Mouse (Mus musculus) heart, embryonic 14.5 days (tissue): Measurements from ENCODE around the gene Vmn1r17. TPM values are rescaled to one million over a fixed set of nuclear protein-coding genes. Genes with fewer than 3 reads are reported as not detected.
"Not testable (repeated sequence)": the region's sequence is repeated elsewhere in the genome, so short reads cannot be mapped to it uniquely, and the experiment has no call there.

ENCODE experiments used
- ATAC-seq: fragments of 200-750 bp; cut with Nextera tagmentation; 2 replicates; pipeline ENCODE4 v1.8.0; 2017; ENCODE audit warnings: low read depth, moderate TSS enrichment; ENCODE audit not compliant: insufficient number of reproducible peaks, insufficient read depth, low FRiP score
- H3K27ac ChIP-seq, 2 experiments: fragments of 200-500 bp in 1 of 2; fragments of 300-500 bp in 1 of 2; sonication (generic) in 1 of 2; replicated peaks in 1 of 2; 2 replicates each; pipeline ENCODE4 v1.5.1; 2012 to 2014; ENCODE audit warnings: low read depth in 2 of 2, low read length in 2 of 2, control low read depth in 1 of 2, mild to moderate bottlenecking in 1 of 2, mixed read lengths in 1 of 2; ENCODE audit not compliant: control insufficient read depth in 1 of 2, insufficient read depth in 1 of 2
- H3K27me3 ChIP-seq: fragments of 300-500 bp; sonication (generic); 2 replicates; pipeline ENCODE4 v1.6.1; 2014; ENCODE audit warnings: mild to moderate bottlenecking, low read length, control low read depth; ENCODE audit not compliant: control insufficient read depth, insufficient read depth
- H3K36me3 ChIP-seq: fragments of 300-500 bp; sonication (generic); 2 replicates; pipeline ENCODE4 v1.6.1; 2014; ENCODE audit warnings: mild to moderate bottlenecking, control low read depth, low read length, mixed read lengths; ENCODE audit not compliant: control insufficient read depth, insufficient read depth
- H3K4me1 ChIP-seq, 2 experiments: fragments of 200-500 bp in 1 of 2; fragments of 300-500 bp in 1 of 2; sonication (generic) in 1 of 2; 2 replicates each; pipeline ENCODE4 v1.6.1; 2012 to 2014; ENCODE audit warnings: low read length in 2 of 2, control low read depth in 1 of 2, mixed read lengths in 1 of 2; ENCODE audit not compliant: control insufficient read depth in 2 of 2, insufficient read depth in 2 of 2
- H3K4me2 ChIP-seq: fragments of 300-500 bp; sonication (generic); 2 replicates; pipeline ENCODE4 v1.6.1; 2014; ENCODE audit warnings: mild to moderate bottlenecking, low read length
- H3K4me3 ChIP-seq, 2 experiments: fragments of 200-500 bp in 1 of 2; fragments of 300-500 bp in 1 of 2; sonication (generic) in 1 of 2; 2 replicates each; pipeline ENCODE4 v1.5.1; 2012 to 2014; ENCODE audit warnings: low read length in 2 of 2, mild to moderate bottlenecking in 2 of 2, control low read depth in 1 of 2, low read depth in 1 of 2, moderate library complexity in 1 of 2; ENCODE audit not compliant: control insufficient read depth in 1 of 2, insufficient read depth in 1 of 2
- H3K9ac ChIP-seq: fragments of 300-500 bp; sonication (generic); 2 replicates; pipeline ENCODE4 v1.6.1; 2014; ENCODE audit warnings: mild to moderate bottlenecking, low read length
- H3K9me3 ChIP-seq: fragments of 300-500 bp; sonication (generic); 2 replicates; pipeline ENCODE4 v1.6.1; 2016; ENCODE audit warnings: low read length, control low read depth; ENCODE audit not compliant: control insufficient read depth
- WGBS: fragments of 180-500 bp; shearing (Covaris S2); extraction: QIAGEN DNeasy Blood & Tissue Kit; methylation state at CpG from one replicate; pipeline ENCODE4 v1.1.7; 2014; 5-methylcytosine and 5-hydroxymethylcytosine counted together
- polyA plus RNA-seq: library from polyadenylated mRNA; unstranded; fragments of >200 nt; fragmentation: Nextera tagmentation; extraction: Ambion mirVana; gene quantifications from 2 replicates; pipeline ENCODE4 v1.2.1, GENCODE M21; 2014

Gene Vmn1r17
- not detected in 2 replicates for polyA plus RNA-seq

DNA sequence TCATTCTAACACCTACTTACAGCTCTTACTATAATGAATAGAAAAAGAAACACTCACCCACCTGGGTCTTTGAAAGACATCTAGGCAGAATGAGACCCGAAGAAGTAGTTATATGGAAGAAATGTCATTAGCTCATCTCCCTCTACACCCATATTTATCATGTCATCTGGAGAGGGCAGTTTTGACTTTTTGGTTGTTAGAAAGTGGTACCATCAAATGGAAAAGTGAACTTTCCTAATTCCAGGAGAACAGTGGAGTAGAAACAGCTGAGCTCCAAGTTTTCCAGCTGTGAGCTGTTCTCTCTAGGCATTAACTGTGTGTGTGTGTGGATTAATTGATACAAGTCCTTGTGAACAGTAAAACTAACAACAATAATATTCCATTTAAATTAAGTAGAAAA is at the start of gene Vmn1r17:
TSS of gene Vmn1r17 (minus strand) at position 101 of the 400 bp plus-strand sequence.
- Histone ChIP-seq H3K27me3 (no peaks in the 10 kb centered on the region), H3K4me3 (no peak within 1 kb of the TSS), H3K36me3 (no peaks in the 10 kb centered on the region), H3K9me3 (no peaks in the 10 kb centered on the region), H3K4me1 (no peaks in the 10 kb centered on the region), H3K27ac (no peak within 1 kb of the TSS), H3K9ac (no peak within 1 kb of the TSS), H3K4me2 (no peak within 1 kb of the TSS)
- no peak for ATAC-seq
- 81% methylated on average over 1 of the region's 1 CpGs for WGBS

DNA sequence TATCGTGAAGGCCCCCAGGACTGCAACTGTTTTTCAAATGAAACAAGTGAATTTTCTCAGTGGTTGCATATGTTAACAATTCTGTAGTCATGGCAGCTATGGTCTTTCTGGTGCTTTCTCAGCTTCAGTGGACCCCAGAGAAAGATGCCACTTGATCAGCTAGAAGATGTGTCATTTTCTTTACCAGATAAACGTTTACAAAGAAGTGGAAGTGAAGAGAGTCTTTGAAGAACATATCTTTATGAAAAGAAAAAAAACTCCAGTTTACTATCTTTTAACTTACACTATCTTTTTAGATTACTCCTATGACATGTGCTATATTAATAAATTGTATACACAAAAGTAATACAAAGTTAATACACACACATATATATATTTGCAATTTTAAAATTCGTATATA is 40.0 kb upstream of the Vmn1r17 start, which contains the start of gene Vmn1r19:
TSS of gene Vmn1r19 (plus strand) at position 301 of the 400 bp plus-strand sequence.
- H3K4me3 ChIP-seq, H3K27ac ChIP-seq, H3K9ac ChIP-seq, H3K9me3 ChIP-seq, H3K4me2 ChIP-seq, H3K36me3 ChIP-seq, H3K27me3 ChIP-seq, H3K4me1 ChIP-seq, ATAC-seq: not testable (repeated sequence)
- WGBS, result 60% methylated on average over 3 of the region's 3 CpGs

DNA sequence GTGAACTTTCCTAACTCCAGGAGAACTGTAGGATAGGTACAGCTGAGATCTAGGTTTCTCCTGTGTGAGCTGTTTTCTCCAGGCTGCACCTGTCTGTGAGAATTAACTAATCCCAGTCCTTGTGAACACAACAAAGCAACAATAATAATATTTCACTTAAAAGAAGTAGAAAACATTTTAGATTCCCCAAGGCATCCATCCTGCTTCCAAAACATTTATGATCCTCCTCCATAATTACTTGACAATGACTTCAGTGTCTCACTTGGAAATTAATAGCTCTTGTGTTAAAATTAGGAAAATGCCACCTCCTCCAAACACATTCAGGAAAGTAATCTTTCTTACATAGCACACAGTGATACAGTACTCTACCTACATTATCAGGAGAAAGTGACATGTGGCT is 32.2 kb upstream of the Vmn1r17 start, which contains the start of gene Vmn1r18:
TSS of gene Vmn1r18 (minus strand) at position 101 of the 400 bp plus-strand sequence.
- H3K27ac ChIP-seq, result no peak within 1 kb of the TSS
- H3K9me3 ChIP-seq, result no peaks in the 10 kb centered on the region
- H3K4me1 ChIP-seq, result no peaks in the 10 kb centered on the region
- no peak for ATAC-seq
- no peak within 1 kb of the TSS for H3K4me3 ChIP-seq
- H3K9ac ChIP-seq, result no peak within 1 kb of the TSS
- no peaks in the 10 kb centered on the region for H3K36me3 ChIP-seq
- no peak within 1 kb of the TSS for H3K4me2 ChIP-seq
- H3K27me3 ChIP-seq, result no peaks in the 10 kb centered on the region

DNA sequence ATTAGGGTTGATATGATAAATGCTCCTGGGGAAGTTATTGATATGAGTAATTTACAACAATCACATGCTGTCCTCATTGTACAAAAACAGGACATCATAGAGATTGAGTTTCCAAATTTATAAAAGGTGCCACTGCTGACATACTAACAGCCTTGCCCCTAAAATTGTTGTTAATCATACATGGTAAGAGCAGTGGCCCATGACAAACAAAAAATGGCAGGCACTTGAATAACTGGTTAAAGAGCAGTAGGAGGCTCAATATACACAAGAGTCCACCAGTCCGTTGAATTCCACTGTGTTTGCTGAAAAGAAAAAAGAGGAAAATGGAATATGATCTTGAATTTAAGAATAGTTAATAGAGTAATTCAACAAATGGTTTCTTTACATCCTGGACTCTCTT is 4.0 kb upstream of the Vmn1r17 start:
- H3K4me2 ChIP-seq, result no peak overlapping the region
- no peaks in the 10 kb centered on the region for H3K4me1 ChIP-seq
- H3K9ac ChIP-seq, result no peak overlapping the region
- no peak for ATAC-seq
- no peaks in the 10 kb centered on the region for H3K9me3 ChIP-seq
- H3K4me3 ChIP-seq, result no peak overlapping the region
- no peak overlapping the region for H3K27ac ChIP-seq
- H3K36me3 ChIP-seq, result no peaks in the 10 kb centered on the region
- H3K27me3 ChIP-seq, result no peaks in the 10 kb centered on the region
- WGBS, result 87% methylated on average over 1 of the region's 1 CpGs

DNA sequence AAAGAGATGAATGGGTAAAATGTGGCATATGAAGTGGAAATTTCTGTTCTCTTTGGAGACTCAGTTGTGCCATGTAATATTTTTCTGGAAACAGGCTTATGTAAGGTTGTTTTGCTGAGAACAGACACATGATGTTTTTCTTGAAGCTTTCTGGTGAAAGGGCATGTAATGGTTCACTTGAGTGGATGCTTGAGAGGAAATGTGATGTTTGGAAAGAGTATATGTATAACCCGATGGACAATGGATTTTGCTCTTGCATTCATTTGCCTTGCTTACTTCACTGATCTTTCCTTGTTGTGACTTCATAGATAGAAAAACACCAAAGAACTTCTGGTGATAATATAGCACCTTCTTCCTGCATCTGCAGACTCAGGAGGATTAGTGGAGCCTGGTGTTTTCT is 2.3 kb upstream of the Vmn1r17 start:
- not testable (repeated sequence) for H3K4me3 ChIP-seq, H3K4me2 ChIP-seq, H3K27ac ChIP-seq, H3K4me1 ChIP-seq, H3K9me3 ChIP-seq, H3K27me3 ChIP-seq, ATAC-seq, H3K9ac ChIP-seq, H3K36me3 ChIP-seq
- 74% methylated on average over 1 of the region's 1 CpGs for WGBS

DNA sequence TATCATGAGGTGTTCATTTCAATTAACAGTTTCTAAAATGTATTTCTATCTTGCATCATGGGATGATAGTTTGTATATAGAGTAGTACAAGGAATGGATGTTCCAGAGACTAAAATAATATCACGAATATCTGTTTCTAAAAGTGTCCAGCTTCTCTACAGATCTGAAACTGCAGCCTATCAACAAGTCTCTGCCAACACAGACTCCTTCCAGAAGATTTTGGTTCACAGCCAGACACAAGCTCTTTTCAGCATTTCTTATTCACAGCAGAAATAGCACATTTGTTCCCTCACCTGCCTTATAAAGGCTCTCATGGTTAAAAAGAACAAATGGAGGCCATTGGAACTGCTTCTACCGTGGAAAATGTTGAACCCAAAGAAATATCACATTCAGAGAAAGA is 6.7 kb downstream of the Vmn1r17 start:
- Histone ChIP-seq H3K9me3 (no peaks in the 10 kb centered on the region), H3K9ac (no peak overlapping the region), H3K27me3 (no peaks in the 10 kb centered on the region), H3K27ac (no peak overlapping the region), H3K36me3 (no peaks in the 10 kb centered on the region), H3K4me2 (no peak overlapping the region), H3K4me3 (no peak overlapping the region), H3K4me1 (no peaks in the 10 kb centered on the region)
- WGBS, result 57% methylated on average over 2 of the region's 2 CpGs
- ATAC-seq, result no peak

DNA sequence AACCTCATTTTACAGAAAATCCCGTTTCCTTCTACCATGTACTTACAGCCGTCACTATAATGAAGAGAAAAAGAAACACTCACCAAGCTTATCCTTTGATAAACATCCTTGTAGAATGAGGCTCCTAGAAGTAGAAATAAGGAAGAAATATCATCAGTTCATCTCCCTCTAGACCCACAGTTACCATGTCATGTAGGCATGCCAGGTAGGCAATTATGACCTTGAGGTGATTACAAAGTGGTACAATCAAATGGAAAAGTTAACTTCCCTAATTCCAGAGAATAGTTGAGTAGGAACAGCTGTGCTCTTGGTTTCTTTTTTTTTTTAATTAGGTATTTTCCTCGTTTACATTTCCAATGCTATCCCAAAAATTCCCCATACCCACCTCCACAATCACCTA is 34.1 kb downstream of the Vmn1r17 start, which contains the start of gene Vmn1r16:
TSS of gene Vmn1r16 (minus strand) at position 101 of the 400 bp plus-strand sequence.
- no peaks in the 10 kb centered on the region for H3K27me3 ChIP-seq
- no peak for ATAC-seq
- no peak within 1 kb of the TSS for H3K27ac ChIP-seq
- H3K9ac ChIP-seq, result no peak within 1 kb of the TSS
- no peaks in the 10 kb centered on the region for H3K36me3 ChIP-seq
- no peak within 1 kb of the TSS for H3K4me3 ChIP-seq
- no peaks in the 10 kb centered on the region for H3K4me1 ChIP-seq
- no peaks in the 10 kb centered on the region for H3K9me3 ChIP-seq
- H3K4me2 ChIP-seq, result no peak within 1 kb of the TSS
- WGBS, result 67% methylated on average over 3 of the region's 3 CpGs

DNA sequence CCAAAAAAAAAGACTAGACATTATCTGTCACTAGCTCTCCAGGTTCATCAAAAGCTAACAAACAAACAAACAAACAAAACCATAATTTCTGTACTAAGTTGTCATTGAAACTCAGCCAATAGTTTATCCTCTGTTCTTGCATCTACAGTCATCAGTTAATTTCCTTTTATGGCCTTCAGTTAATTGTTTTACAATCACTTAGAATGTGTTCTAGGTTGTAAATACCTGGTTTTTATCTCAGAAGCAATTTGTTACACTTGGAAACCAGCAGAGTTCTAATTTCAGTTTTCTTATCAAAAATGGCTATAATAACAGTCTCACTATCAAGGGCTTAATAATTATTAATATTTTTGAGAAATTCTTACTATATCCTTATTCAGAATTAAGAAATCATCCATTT is 37.4 kb downstream of the Vmn1r17 start:
- no peak overlapping the region for H3K4me3 ChIP-seq
- H3K4me1 ChIP-seq, result no peaks in the 10 kb centered on the region
- H3K27ac ChIP-seq, result no peak overlapping the region
- H3K27me3 ChIP-seq, result no peaks in the 10 kb centered on the region
- ATAC-seq, result no peak
- H3K36me3 ChIP-seq, result no peaks in the 10 kb centered on the region
- H3K9ac ChIP-seq, result no peak overlapping the region
- no peaks in the 10 kb centered on the region for H3K9me3 ChIP-seq
- H3K4me2 ChIP-seq, result no peak overlapping the region
